Mouse (Mus musculus) lung, adult 2 months (tissue): ENCODE results near the gene Ldlrad3.

Source experiments
- CTCF ChIP-seq: fragments of 200-500 bp; IDR thresholded peaks from 2 replicates; pipeline ENCODE4 v1.5.1; 2011; ENCODE audit warnings: mild to moderate bottlenecking, low read length, control low read depth; ENCODE audit not compliant: insufficient read depth
- POLR2A ChIP-seq: fragments of 200-500 bp; IDR thresholded peaks from 2 replicates; pipeline ENCODE4 v1.6.1; 2011; ENCODE audit warnings: low read depth, mild to moderate bottlenecking, control low read depth, low read length, borderline replicate concordance; ENCODE audit errors: extremely low read depth

DNA sequence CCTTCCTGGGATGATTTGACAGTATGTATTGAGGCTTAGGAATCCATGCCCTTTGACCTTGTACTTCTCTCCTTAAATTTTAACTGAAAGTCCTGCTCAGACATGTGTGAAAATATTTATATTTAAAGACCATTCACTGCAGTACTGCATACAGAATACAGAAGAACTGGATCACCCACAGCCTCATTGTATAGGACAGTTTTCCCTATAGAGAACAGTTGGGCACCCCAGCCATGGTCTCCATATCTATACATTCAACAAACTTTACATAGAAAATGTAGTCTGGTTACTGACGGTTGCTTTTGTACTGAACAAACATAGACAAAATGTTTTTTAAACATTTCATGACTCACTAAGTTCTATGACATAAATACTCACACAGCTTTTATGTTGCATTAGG lies 30.6 kb upstream of the Ldlrad3 start:
- TF ChIP-seq CTCF, result no peak
- no peak for TF ChIP-seq POLR2A
